Mouse (Mus musculus) right cerebral cortex, postnatal 4 days (tissue): Measurements from ENCODE around the gene Capn7.

Experiments
- DNase-seq: peaks from one replicate; pipeline ENCODE4 v3.0.0-alpha.2; 2022

Capn7 gene

GRCm38 (mm10) chr14:31397791-31398595, 61.6 kb downstream of the Capn7 start:
- DNase-seq: no peak

GRCm38 (mm10) chr14:31398819-31399218, 62.4 kb downstream of the Capn7 start:
- no peak for DNase-seq

GRCm38 (mm10) chr14:31399271-31399670, 62.8 kb downstream of the Capn7 start:
- no peak for DNase-seq

- DNase-seq: no peak
Observed at GRCm38 (mm10) chr14:31400246-31400645, 63.8 kb downstream of the Capn7 start.

- DNase-seq: no peak
Observed at GRCm38 (mm10) chr14:31400896-31401295, 64.5 kb downstream of the Capn7 start.

- DNase-seq: no peak
Observed at GRCm38 (mm10) chr14:31401918-31402427, 65.5 kb downstream of the Capn7 start.

- no peak for DNase-seq
Observed at GRCm38 (mm10) chr14:31402693-31403092, 66.3 kb downstream of the Capn7 start.

GRCm38 (mm10) chr14:31403556-31403955, 67.1 kb downstream of the Capn7 start:
- DNase-seq: no peak

GRCm38 (mm10) chr14:31403995-31404394, 67.6 kb downstream of the Capn7 start:
- DNase-seq: no peak

GRCm38 (mm10) chr14:31404663-31405062, 68.2 kb downstream of the Capn7 start:
- DNase-seq: no peak

GRCm38 (mm10) chr14:31405652-31406051, 69.2 kb downstream of the Capn7 start:
- DNase-seq: no peak

GRCm38 (mm10) chr14:31406154-31406810, 69.8 kb downstream of the Capn7 start:
- DNase-seq: no peak

GRCm38 (mm10) chr14:31407208-31407607, 70.8 kb downstream of the Capn7 start:
- DNase-seq: no peak

- no peak for DNase-seq
Observed at GRCm38 (mm10) chr14:31407911-31408604, 71.6 kb downstream of the Capn7 start.

- DNase-seq: no peak
Observed at GRCm38 (mm10) chr14:31408666-31409065, 72.2 kb downstream of the Capn7 start.

GRCm38 (mm10) chr14:31410123-31410724, 73.8 kb downstream of the Capn7 start:
- DNase-seq: no peak

GRCm38 (mm10) chr14:31410737-31411136, 74.3 kb downstream of the Capn7 start:
- no peak for DNase-seq

GRCm38 (mm10) chr14:31412651-31413056, 76.2 kb downstream of the Capn7 start:
- DNase-seq: no peak

GRCm38 (mm10) chr14:31413475-31414086, 77.1 kb downstream of the Capn7 start:
- DNase-seq: no peak

GRCm38 (mm10) chr14:31414235-31414966, 78.0 kb downstream of the Capn7 start:
- no peak for DNase-seq

GRCm38 (mm10) chr14:31414967-31415376, 78.5 kb downstream of the Capn7 start:
- DNase-seq: no peak

- DNase-seq: no peak
Observed at GRCm38 (mm10) chr14:31416411-31416810, 80.0 kb downstream of the Capn7 start.
